Mouse (Mus musculus): Measurements from ENCODE around the gene Rabggtb.

Rabggtb gene

GRCm38 (mm10) chr3:153921147-153921910 lies 8.5 kb upstream of the Rabggtb start:
- no peak for DNase-seq (ENCODE audit: low spot score in 2 of 2)

- no peak for DNase-seq (ENCODE audit: low spot score in 2 of 2)
Observed at GRCm38 (mm10) chr3:153917200-153917599, 4.4 kb upstream of the Rabggtb start.

GRCm38 (mm10) chr3:153913510-153914243 lies 868 bp upstream of the Rabggtb start:
- no peak for DNase-seq (ENCODE audit: low spot score in 2 of 2)

GRCm38 (mm10) chr3:153911882-153912440 lies 848 bp downstream of the Rabggtb start:
- DNase-seq (ENCODE audit: low spot score in 2 of 2): no peak

- DNase-seq (ENCODE audit: low spot score in 2 of 2): no peak
Observed at GRCm38 (mm10) chr3:153911197-153911881, 1.5 kb downstream of the Rabggtb start.

GRCm38 (mm10) chr3:153910489-153910888 lies 2.3 kb downstream of the Rabggtb start:
- DNase-seq (ENCODE audit: low spot score in 2 of 2): no peak

GRCm38 (mm10) chr3:153908919-153909318 lies 3.9 kb downstream of the Rabggtb start:
- no peak for DNase-seq (ENCODE audit: low spot score in 2 of 2)

- DNase-seq (ENCODE audit: low spot score in 2 of 2): no peak
Observed at GRCm38 (mm10) chr3:153906136-153906871, 6.5 kb downstream of the Rabggtb start, which contains the start of gene Msh4. TSS of gene Msh4 (minus strand) at chr3:153906138.

- DNase-seq (ENCODE audit: low spot score in 2 of 2): no peak
Observed at GRCm38 (mm10) chr3:153905251-153906135, 7.3 kb downstream of the Rabggtb start.

GRCm38 (mm10) chr3:153904586-153904985 lies 8.2 kb downstream of the Rabggtb start:
- DNase-seq (ENCODE audit: low spot score in 2 of 2): peak in 1 of 2 experiments; percentile 26

- DNase-seq (ENCODE audit: low spot score in 2 of 2): no peak
Observed at GRCm38 (mm10) chr3:153902595-153902994, 10.2 kb downstream of the Rabggtb start.

GRCm38 (mm10) chr3:153901904-153902303 lies 10.9 kb downstream of the Rabggtb start:
- DNase-seq (ENCODE audit: low spot score in 2 of 2): no peak

GRCm38 (mm10) chr3:153897216-153897615 lies 15.6 kb downstream of the Rabggtb start:
- DNase-seq (ENCODE audit: low spot score in 2 of 2): no peak

- DNase-seq (ENCODE audit: low spot score in 2 of 2): no peak
Observed at GRCm38 (mm10) chr3:153895454-153895853, 17.4 kb downstream of the Rabggtb start.

GRCm38 (mm10) chr3:153889188-153889781 lies 23.5 kb downstream of the Rabggtb start:
- DNase-seq (ENCODE audit: low spot score in 2 of 2): no peak

GRCm38 (mm10) chr3:153888141-153888540 lies 24.7 kb downstream of the Rabggtb start:
- DNase-seq (ENCODE audit: low spot score in 2 of 2): no peak

GRCm38 (mm10) chr3:153886296-153886695 lies 26.5 kb downstream of the Rabggtb start:
- no peak for DNase-seq (ENCODE audit: low spot score in 2 of 2)

GRCm38 (mm10) chr3:153871396-153871795 lies 41.4 kb downstream of the Rabggtb start:
- DNase-seq (ENCODE audit: low spot score in 2 of 2): no peak

- no peak for DNase-seq (ENCODE audit: low spot score in 2 of 2)
Observed at GRCm38 (mm10) chr3:153867149-153868136, 45.4 kb downstream of the Rabggtb start.

Data from heart, adult 9 months (tissue).